Mouse (Mus musculus): Measurements from ENCODE around the gene Adk. TPM values are rescaled to one million over a fixed set of nuclear protein-coding genes. Genes with fewer than 3 reads are reported as not detected.

Adk gene
- polyA plus RNA-seq (2012; rRNA removed; ENCODE audit: low replicate concordance), result 18.0 and 51.1 TPM in 2 replicates

DNA sequence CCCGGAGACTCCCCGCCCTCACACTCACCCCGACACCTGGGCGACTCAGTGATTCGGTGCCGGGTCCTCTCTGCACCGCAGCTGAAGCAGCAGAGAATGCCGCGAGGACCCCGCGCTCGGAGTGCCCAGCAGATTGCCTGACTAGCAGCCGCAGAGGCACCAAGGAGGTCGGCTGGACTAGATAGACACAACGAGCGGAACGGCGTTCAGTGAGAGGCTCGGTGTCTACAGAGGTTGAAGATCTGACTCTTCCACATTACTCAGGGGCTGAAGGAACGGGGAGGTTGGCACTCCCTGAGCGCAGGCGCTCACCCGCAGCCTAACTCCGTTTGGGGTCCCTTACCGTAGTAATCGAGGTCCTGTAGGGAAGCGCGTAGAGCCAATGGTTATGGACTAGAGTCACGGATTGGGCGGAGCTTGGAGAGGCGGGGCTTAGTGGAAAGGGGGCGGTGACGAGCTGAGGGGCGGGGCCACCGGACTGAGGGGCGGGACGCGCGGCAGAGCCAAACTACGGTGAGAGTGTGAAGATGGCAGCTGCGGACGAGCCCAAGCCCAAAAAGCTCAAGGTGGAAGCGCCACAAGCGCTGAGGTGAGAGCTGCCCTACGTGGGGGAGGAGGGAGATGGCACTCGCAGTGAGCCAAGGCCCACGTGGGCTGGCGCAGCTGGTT is at the start of gene Adk, which contains the start of gene Ap3m1:
TSS of gene Adk (plus strand) at position 463 of the 669 bp plus-strand sequence.
TSS of gene Ap3m1 (minus strand) at position 397 of the 669 bp plus-strand sequence.

DNA sequence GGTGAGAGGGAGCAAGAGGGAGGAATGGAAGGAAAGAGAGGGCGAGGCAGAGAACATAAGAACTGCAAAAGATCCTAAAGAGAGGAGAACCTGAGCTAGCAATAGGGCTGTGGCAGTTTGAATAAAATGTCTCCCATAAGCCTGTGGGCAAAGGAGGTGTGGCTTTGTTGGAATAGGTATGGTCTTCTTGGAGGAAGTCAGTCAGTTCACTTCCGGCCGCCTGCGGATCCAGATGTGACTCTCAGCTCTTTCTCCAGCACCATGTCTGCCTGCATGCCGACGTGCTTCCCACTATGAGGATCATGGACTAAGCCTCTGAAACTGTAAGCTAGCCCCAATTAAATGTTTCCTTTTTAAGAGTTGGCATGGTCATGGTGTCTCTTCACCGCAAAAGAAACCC is 428.9 kb downstream of the Adk start, which contains the start of gene Kat6b:
TSS of gene Kat6b (plus strand) at position 204 of the 400 bp plus-strand sequence.

Other genes with a start within 250 kb of the Adk start
- 12.3 and 25.1 TPM in 2 replicates for gene Plau, start 215.9 kb upstream of the Adk start, polyA plus RNA-seq (2012; rRNA removed; ENCODE audit: low replicate concordance)
- 39.9 and 63.5 TPM in 2 replicates for gene Vcl, start 123.2 kb upstream of the Adk start, polyA plus RNA-seq (2012; rRNA removed; ENCODE audit: low replicate concordance)
- 13.2 and 41.1 TPM in 2 replicates for gene Ap3m1, start 66 bp upstream of the Adk start, polyA plus RNA-seq (2012; rRNA removed; ENCODE audit: low replicate concordance)